Mouse (Mus musculus): ENCODE measurements at regions not wholly inside any gene's neighbourhood (a gene's known extent, or its start where the extent isn't known, plus 50 kb on each side); places are given as distances from the start of the nearest gene placed in this dataset.

DNA sequence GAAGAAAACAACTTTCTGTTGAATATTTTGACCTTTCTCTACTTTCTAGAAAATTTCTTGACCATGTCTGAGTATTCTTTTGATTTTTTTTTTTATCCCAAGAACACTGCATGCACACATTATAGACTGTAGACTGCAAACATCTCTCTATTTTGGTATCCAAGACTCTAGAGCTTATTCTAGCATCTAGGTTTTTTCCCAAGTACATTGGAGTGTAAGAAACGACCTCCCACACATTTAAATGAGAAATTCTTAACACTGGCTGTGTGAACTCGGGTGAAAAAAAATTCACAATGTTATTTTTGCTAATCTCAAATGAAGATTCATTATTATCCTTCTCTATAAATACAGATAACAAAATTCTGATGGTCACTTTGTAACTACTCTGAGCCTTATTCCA is 112.0 kb upstream of the Dpt start:
- no peaks in the 10 kb centered on the region for H3K27me3 ChIP-seq (replicated peaks; ENCODE audit: control insufficient read depth, insufficient read depth, low read length)
- no peaks in the 10 kb centered on the region for H3K36me3 ChIP-seq (ENCODE audit: control insufficient read depth, insufficient read depth)
- no peak overlapping the region for H3K9ac ChIP-seq (ENCODE audit: low read depth, low read length)
- no peak for TF ChIP-seq CTCF (IDR thresholded peaks at IDR 0.05; ENCODE audit: low read depth)
- WGBS, result 70% methylated on average over 2 of the region's 2 CpGs
- no peaks in the 10 kb centered on the region for H3K9me3 ChIP-seq (ENCODE audit: control insufficient read depth)
- no peaks in the 10 kb centered on the region for H3K4me1 ChIP-seq (replicated peaks; ENCODE audit: control insufficient read depth, insufficient read depth, low read length)
- no peak overlapping the region for H3K27ac ChIP-seq (ENCODE audit: low read depth, low read length)
- no peak overlapping the region for H3K4me2 ChIP-seq (replicated peaks; ENCODE audit: low read depth)
- no peak overlapping the region for H3K4me3 ChIP-seq (ENCODE audit: low read depth, low read length)
- ATAC-seq, result no peak

DNA sequence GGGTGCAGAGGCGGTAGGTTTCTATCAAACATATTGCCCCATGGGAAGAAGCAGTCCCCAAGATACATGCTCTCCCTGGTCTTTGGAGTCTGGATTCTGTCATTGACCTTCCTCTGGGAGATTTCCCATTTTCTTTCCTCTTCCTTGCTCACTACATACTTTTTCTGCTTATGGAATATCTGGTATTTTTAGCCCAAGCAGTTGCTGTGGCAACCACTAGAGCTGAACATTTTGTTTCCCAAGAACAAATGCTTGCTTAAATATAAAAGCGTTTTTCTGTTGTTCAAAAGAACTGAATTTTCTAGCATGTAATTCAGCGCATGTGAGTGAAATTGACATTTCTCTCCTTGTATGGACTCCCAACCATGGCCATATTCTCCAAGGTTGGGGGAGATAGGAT is 112.7 kb upstream of the Dpt start:
- no peak for TF ChIP-seq CTCF (IDR thresholded peaks at IDR 0.05; ENCODE audit: low read depth)

DNA sequence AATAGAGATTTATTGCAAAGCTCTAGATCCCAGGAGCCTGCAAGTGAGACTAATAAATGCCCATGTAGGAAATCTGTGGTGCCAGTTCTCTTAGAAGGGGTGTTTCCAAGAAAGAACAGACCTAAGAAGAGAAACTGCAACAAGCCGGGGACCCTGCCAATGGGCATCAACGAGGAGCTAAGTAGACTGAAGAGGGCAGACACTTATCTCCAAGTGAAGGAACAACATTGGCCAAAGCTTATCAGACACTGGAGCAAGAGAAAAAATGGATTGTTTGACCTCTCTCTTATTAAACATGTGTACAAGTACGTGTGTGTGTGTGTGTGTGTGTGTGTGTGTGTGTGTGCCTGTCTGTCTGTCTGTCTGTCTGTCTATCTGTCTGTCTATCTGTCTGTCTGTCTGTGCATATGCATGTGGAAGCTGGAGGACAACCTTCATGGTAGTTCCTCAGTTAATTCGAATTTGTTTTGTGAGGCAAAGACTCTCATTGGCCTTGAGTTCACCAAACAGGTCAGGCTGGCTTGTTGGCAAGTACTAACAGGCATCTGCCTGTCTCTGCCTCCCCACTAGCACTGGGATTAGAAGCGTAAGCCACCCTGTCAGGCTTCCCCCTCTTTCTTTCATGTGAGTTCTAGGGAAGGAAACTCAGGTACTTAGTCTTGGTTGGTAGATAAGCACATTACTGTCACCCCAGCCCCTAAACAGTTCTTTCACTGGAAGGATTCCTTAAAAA is 113.4 kb upstream of the Dpt start:
- H3K9me3 ChIP-seq (ENCODE audit: control insufficient read depth), result no peaks in the 10 kb centered on the region
- 81% methylated on average over 5 of the region's 5 CpGs for WGBS

More for the DNA sequence above, 112.7 kb upstream of the Dpt start:
- no peak overlapping the region for H3K4me3 ChIP-seq (ENCODE audit: low read depth, low read length)
- 94% methylated on average over 3 of the region's 3 CpGs for WGBS
- no peaks in the 10 kb centered on the region for H3K36me3 ChIP-seq (ENCODE audit: control insufficient read depth, insufficient read depth)
- ATAC-seq, result no peak
- no peaks in the 10 kb centered on the region for H3K4me1 ChIP-seq (replicated peaks; ENCODE audit: control insufficient read depth, insufficient read depth, low read length)
- no peak overlapping the region for H3K27ac ChIP-seq (ENCODE audit: low read depth, low read length)
- H3K9me3 ChIP-seq (ENCODE audit: control insufficient read depth), result no peaks in the 10 kb centered on the region
- H3K9ac ChIP-seq (ENCODE audit: low read depth, low read length), result no peak overlapping the region
- H3K27me3 ChIP-seq (replicated peaks; ENCODE audit: control insufficient read depth, insufficient read depth, low read length), result no peaks in the 10 kb centered on the region
- H3K4me2 ChIP-seq (replicated peaks; ENCODE audit: low read depth), result no peak overlapping the region

DNA sequence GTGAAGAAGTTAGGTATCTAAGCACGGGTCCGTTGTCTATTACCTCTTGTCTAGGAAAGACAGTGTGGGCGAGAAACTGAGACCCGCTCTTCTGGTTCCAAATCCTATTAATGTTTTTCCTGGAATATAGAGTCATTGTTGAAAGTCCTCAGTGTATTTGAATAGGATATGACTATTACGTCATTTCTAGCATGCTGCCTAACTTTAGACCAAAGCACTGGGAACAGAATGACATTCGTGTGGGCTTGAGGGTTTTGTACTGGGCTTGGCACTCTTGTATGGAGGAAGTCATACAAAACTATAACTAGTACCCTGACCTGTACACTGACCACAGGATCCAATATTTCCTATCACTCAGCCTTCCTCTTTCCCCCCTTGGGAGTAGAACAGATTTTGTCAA is 114.0 kb upstream of the Dpt start:
- Histone ChIP-seq H3K9ac (ENCODE audit: low read depth, low read length) (no peak overlapping the region), H3K27me3 (replicated peaks; ENCODE audit: control insufficient read depth, insufficient read depth, low read length) (no peaks in the 10 kb centered on the region), H3K9me3 (ENCODE audit: control insufficient read depth) (no peaks in the 10 kb centered on the region), H3K4me1 (replicated peaks; ENCODE audit: control insufficient read depth, insufficient read depth, low read length) (no peaks in the 10 kb centered on the region), H3K36me3 (ENCODE audit: control insufficient read depth, insufficient read depth) (no peaks in the 10 kb centered on the region), H3K27ac (ENCODE audit: low read depth, low read length) (no peak overlapping the region), H3K4me2 (replicated peaks; ENCODE audit: low read depth) (no peak overlapping the region), H3K4me3 (ENCODE audit: low read depth, low read length) (no peak overlapping the region)
- TF ChIP-seq CTCF (IDR thresholded peaks at IDR 0.05; ENCODE audit: low read depth), result no peak
- 83% methylated on average over 6 of the region's 6 CpGs for WGBS
- ATAC-seq, result no peak

More for the DNA sequence above, 113.4 kb upstream of the Dpt start:
- no peak for TF ChIP-seq CTCF (IDR thresholded peaks at IDR 0.05; ENCODE audit: low read depth)
- Histone ChIP-seq H3K4me1 (replicated peaks; ENCODE audit: control insufficient read depth, insufficient read depth, low read length) (no peaks in the 10 kb centered on the region), H3K4me2 (replicated peaks; ENCODE audit: low read depth) (no peak overlapping the region), H3K27me3 (replicated peaks; ENCODE audit: control insufficient read depth, insufficient read depth, low read length) (no peaks in the 10 kb centered on the region), H3K27ac (ENCODE audit: low read depth, low read length) (no peak overlapping the region), H3K36me3 (ENCODE audit: control insufficient read depth, insufficient read depth) (no peaks in the 10 kb centered on the region), H3K9ac (ENCODE audit: low read depth, low read length) (no peak overlapping the region), H3K4me3 (ENCODE audit: low read depth, low read length) (no peak overlapping the region)
- no peak for ATAC-seq

DNA sequence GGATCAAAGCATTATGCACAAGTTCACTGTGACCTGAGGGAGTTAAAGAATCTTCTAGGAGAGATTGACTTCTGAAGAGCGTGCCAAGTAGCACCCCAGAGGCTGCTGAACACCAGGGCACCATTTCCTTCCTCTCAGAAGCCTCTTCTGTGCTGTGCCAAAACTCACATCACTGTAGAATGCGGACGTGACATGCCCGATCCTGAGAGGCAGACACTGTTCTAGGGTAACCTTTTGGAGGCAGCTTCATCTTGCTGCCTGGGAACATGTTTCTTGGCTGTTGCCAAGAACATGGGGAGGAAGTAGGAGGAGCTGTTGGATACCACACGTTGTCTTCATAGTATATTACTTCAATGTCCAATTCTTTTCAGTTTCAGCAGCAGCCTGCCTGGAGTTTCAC is 114.9 kb upstream of the Dpt start:
- Histone ChIP-seq H3K36me3 (ENCODE audit: control insufficient read depth, insufficient read depth) (no peaks in the 10 kb centered on the region), H3K9me3 (ENCODE audit: control insufficient read depth) (peaks cover 4% of the 10 kb centered on the region; the same call in 1 of the 2 replicates), H3K4me2 (replicated peaks; ENCODE audit: low read depth) (no peak overlapping the region), H3K4me3 (ENCODE audit: low read depth, low read length) (no peak overlapping the region), H3K27ac (ENCODE audit: low read depth, low read length) (no peak overlapping the region), H3K9ac (ENCODE audit: low read depth, low read length) (no peak overlapping the region), H3K27me3 (replicated peaks; ENCODE audit: control insufficient read depth, insufficient read depth, low read length) (no peaks in the 10 kb centered on the region), H3K4me1 (replicated peaks; ENCODE audit: control insufficient read depth, insufficient read depth, low read length) (no peaks in the 10 kb centered on the region)
- TF ChIP-seq CTCF (IDR thresholded peaks at IDR 0.05; ENCODE audit: low read depth), result no peak
- WGBS, result 72% methylated on average over 5 of the region's 5 CpGs
- no peak for ATAC-seq

DNA sequence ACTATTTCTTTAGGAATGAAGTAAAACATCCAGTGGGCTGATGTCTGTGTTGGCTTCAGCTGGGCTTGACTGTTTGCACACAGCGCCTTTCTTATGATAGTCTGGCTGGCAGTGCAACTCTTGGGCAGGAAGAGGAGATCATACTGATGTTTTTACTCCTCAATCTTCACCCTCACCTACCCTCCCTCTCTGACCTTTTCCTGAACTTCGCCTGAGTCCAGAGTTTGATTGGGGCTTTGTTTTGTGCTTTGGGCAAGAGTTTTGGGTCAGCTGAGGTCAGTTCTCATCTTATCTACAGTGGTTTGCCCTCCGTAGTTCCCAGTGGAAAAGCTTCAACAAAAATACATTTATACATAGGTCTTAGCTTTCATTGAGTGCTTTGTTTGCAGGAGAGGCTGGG is 118.1 kb upstream of the Dpt start:
- ATAC-seq, result no peak
- no peaks in the 10 kb centered on the region for H3K4me1 ChIP-seq (replicated peaks; ENCODE audit: control insufficient read depth, insufficient read depth, low read length)
- no peak overlapping the region for H3K27ac ChIP-seq (ENCODE audit: low read depth, low read length)
- WGBS, result 40% methylated on average over 3 of the region's 3 CpGs
- no peak overlapping the region for H3K9ac ChIP-seq (ENCODE audit: low read depth, low read length)
- no peak overlapping the region for H3K4me3 ChIP-seq (ENCODE audit: low read depth, low read length)
- H3K9me3 ChIP-seq (ENCODE audit: control insufficient read depth), result peaks cover 4% of the 10 kb centered on the region; the same call in 1 of the 2 replicates
- no peaks in the 10 kb centered on the region for H3K36me3 ChIP-seq (ENCODE audit: control insufficient read depth, insufficient read depth)
- no peaks in the 10 kb centered on the region for H3K27me3 ChIP-seq (replicated peaks; ENCODE audit: control insufficient read depth, insufficient read depth, low read length)
- no peak overlapping the region for H3K4me2 ChIP-seq (replicated peaks; ENCODE audit: low read depth)
- TF ChIP-seq CTCF (IDR thresholded peaks at IDR 0.05; ENCODE audit: low read depth), result no peak
